8 mouse cellular contexts compared by ENCODE assay signal in genomic region chr7:83631828-83632681, GRCm38 (mm10). TPM values are rescaled to one million over a fixed set of nuclear protein-coding genes. Genes with fewer than 3 reads are reported as not detected.
DNase-seq lines count a peak whose midpoint lies in the region; ATAC-seq lines count a peak whose summit lies in the region.

Stard5 (plus strand) TSS chr7:83631959.

- H3K27me3 ChIP-seq in megakaryocyte, embryonic 14.5 days (replicated peaks) = no peaks in the 10 kb centered on the region

- peaks cover 27% of the 10 kb centered on the region for H3K4me1 ChIP-seq in megakaryocyte, embryonic 14.5 days

- peak; percentile 97 for DNase-seq in ZHBTc4 (ENCODE audit: low read depth, low spot score)
- DNase-seq in gastrocnemius, adult 8-10 months (ENCODE audit: low spot score in 2 of 2) = peak; percentile 90
- peak; percentile 73 for DNase-seq in hindlimb bud, embryonic 11.5 days (ENCODE audit: extremely low spot score, low read depth, low spot score)
- peak; percentile 76 to 85 for DNase-seq in left cerebral cortex, adult 8-10 months (ENCODE audit: low spot score in 2 of 2)
- DNase-seq in right cerebral cortex, postnatal 10 days (ENCODE audit: low spot score in 2 of 2) = peak; percentile 93
- peak; percentile 85 for DNase-seq in urinary bladder, postnatal 25 days (ENCODE audit: low spot score)

- no peaks in the 10 kb centered on the region for H3K9me3 ChIP-seq in megakaryocyte, embryonic 14.5 days

- H3K36me3 ChIP-seq in megakaryocyte, embryonic 14.5 days (replicated peaks; ENCODE audit: low read length) = peaks cover 27% of the 10 kb centered on the region

- H3K4me3 ChIP-seq in megakaryocyte, embryonic 14.5 days (replicated peaks) = peak within 1 kb of the TSS; percentile 97

- ATAC-seq in common myeloid progenitor, adult 5-6 weeks (replicated peaks; ENCODE audit: low read depth, poor library complexity, severe bottlenecking) = peak; percentile 96

RNA-seq across cellular contexts. Expression of gene Stard5, which starts in this region (rescaled TPM):
- total RNA-seq in common myeloid progenitor, adult 5-6 weeks (2017) = 5.8 and 6.1 TPM in 2 replicates
- 1 to 10 TPM; 1.7 to 3.7 (median 2.7) TPM for total RNA-seq in gastrocnemius, adult 8-10 months (2022)
- total RNA-seq in left cerebral cortex, adult 8-10 months (2022) = 10 to 100 TPM in 3 of 4 experiments, 1 to 10 TPM in 1; 9.2 to 12.9 (median 10.7) TPM
- 0.57 TPM in 1 of 2 replicates, not detected in the other for polyA plus RNA-seq in megakaryocyte, embryonic 14.5 days (2012; ENCODE audit: insufficient read depth, low replicate concordance)

Comparison
In these comparisons a context has a peak if more than half of its experiments do, and no peak if none do; other contexts are left out.
1. Peak in every context shown above with its lines: DNase-seq, ATAC-seq and H3K4me3 ChIP-seq.